Mouse (Mus musculus) intestine, embryonic 16.5 days (tissue): Measurements from ENCODE around the gene Pga5. TPM values are rescaled to one million over a fixed set of nuclear protein-coding genes. Genes with fewer than 3 reads are reported as not detected.
A peak's percentile ranks its signal among the peaks of the same experiment; 100 is the strongest.

Experiments
- ATAC-seq: fragments of 200-750 bp; cut with Nextera tagmentation; 2 replicates; pipeline ENCODE4 v1.8.0; 2017; ENCODE audit warnings: moderate TSS enrichment, moderate library complexity
- H3K27ac ChIP-seq: fragments of 300-500 bp; sonication (generic); 2 replicates; pipeline ENCODE4 v1.5.1; 2014; ENCODE audit warnings: mild to moderate bottlenecking, low read length
- H3K27me3 ChIP-seq: fragments of 300-500 bp; sonication (generic); replicated peaks from 2 replicates; pipeline ENCODE4 v1.6.1; 2014; ENCODE audit warnings: low read length, control low read depth, mixed read lengths; ENCODE audit not compliant: control insufficient read depth, insufficient read depth
- H3K36me3 ChIP-seq: fragments of 300-500 bp; sonication (generic); 2 replicates; pipeline ENCODE4 v1.6.1; 2014; ENCODE audit warnings: low read length, control low read depth; ENCODE audit not compliant: control insufficient read depth, insufficient read depth
- H3K4me1 ChIP-seq: fragments of 300-500 bp; sonication (generic); 2 replicates; pipeline ENCODE4 v1.6.1; 2014; ENCODE audit warnings: low read length, control low read depth, mixed read lengths; ENCODE audit not compliant: control insufficient read depth, insufficient read depth
- H3K4me2 ChIP-seq: fragments of 300-500 bp; sonication (generic); 2 replicates; pipeline ENCODE4 v1.6.1; 2014; ENCODE audit warnings: low read depth, low read length, control low read depth
- H3K4me3 ChIP-seq: fragments of 300-500 bp; sonication (generic); 2 replicates; pipeline ENCODE4 v1.5.1; 2014; ENCODE audit warnings: mild to moderate bottlenecking, low read length
- H3K9ac ChIP-seq: fragments of 300-500 bp; sonication (generic); 2 replicates; pipeline ENCODE4 v1.6.1; 2014; ENCODE audit warnings: low read depth, low read length
- H3K9me3 ChIP-seq: fragments of 300-500 bp; sonication (generic); 2 replicates; pipeline ENCODE4 v1.6.1; 2016; ENCODE audit warnings: low read length, control low read depth; ENCODE audit not compliant: control insufficient read depth
- WGBS: fragments of 180-500 bp; shearing (Covaris S2); extraction: QIAGEN DNeasy Blood & Tissue Kit; methylation state at CpG from one replicate; pipeline ENCODE4 v1.1.7; 2014; 5-methylcytosine and 5-hydroxymethylcytosine counted together
- polyA plus RNA-seq: library from polyadenylated mRNA; unstranded; fragments of >200 nt; fragmentation: Nextera tagmentation; extraction: Ambion mirVana; gene quantifications from 2 replicates; pipeline ENCODE4 v1.2.1, GENCODE M21; 2015

The Pga5 gene
- polyA plus RNA-seq, 1 experiment from 2014 or later: 0.78 TPM

GRCm38 (mm10) chr19:10714682-10715475, 37.0 kb upstream of the Pga5 start:
- H3K9ac ChIP-seq: no peak overlapping the region
- ATAC-seq: peak; percentile 37
- WGBS: 46% methylated on average over 4 of the region's 4 CpGs

GRCm38 (mm10) chr19:10714168-10714567, 36.3 kb upstream of the Pga5 start:
- no peak for ATAC-seq
- Histone ChIP-seq H3K27ac (no peak overlapping the region), H3K9me3 (no peaks in the 10 kb centered on the region), H3K36me3 (peaks cover 7% of the 10 kb centered on the region), H3K27me3 (no peaks in the 10 kb centered on the region), H3K4me3 (no peak overlapping the region), H3K9ac (no peak overlapping the region), H3K4me1 (peaks cover 5% of the 10 kb centered on the region), H3K4me2 (no peak overlapping the region)
- WGBS: 75% methylated on average over 6 of the region's 6 CpGs

More at GRCm38 (mm10) chr19:10714682-10715475, 37.0 kb upstream of the Pga5 start:
- Histone ChIP-seq H3K27ac (no peak overlapping the region), H3K4me1 (peaks cover 3% of the 10 kb centered on the region), H3K36me3 (peaks cover 7% of the 10 kb centered on the region), H3K27me3 (no peaks in the 10 kb centered on the region), H3K4me3 (no peak overlapping the region), H3K4me2 (no peak overlapping the region), H3K9me3 (no peaks in the 10 kb centered on the region)

- Histone ChIP-seq H3K9ac (no peak overlapping the region), H3K4me3 (no peak overlapping the region), H3K27ac (no peak overlapping the region), H3K4me1 (peaks cover 9% of the 10 kb centered on the region), H3K4me2 (no peak overlapping the region), H3K27me3 (no peaks in the 10 kb centered on the region), H3K9me3 (no peaks in the 10 kb centered on the region), H3K36me3 (peaks cover 7% of the 10 kb centered on the region)
- 90% methylated on average over 10 of the region's 10 CpGs for WGBS
- no peak for ATAC-seq
These were observed 35.7 kb upstream of the Pga5 start for GRCm38 (mm10) chr19:10713551-10713950.

GRCm38 (mm10) chr19:10712646-10713045, 34.8 kb upstream of the Pga5 start:
- Histone ChIP-seq H3K4me3 (no peak overlapping the region), H3K9ac (no peak overlapping the region), H3K27ac (no peak overlapping the region), H3K9me3 (no peaks in the 10 kb centered on the region), H3K27me3 (no peaks in the 10 kb centered on the region), H3K4me2 (no peak overlapping the region), H3K4me1 (peaks cover 9% of the 10 kb centered on the region), H3K36me3 (peaks cover 7% of the 10 kb centered on the region)
- ATAC-seq: no peak
- 96% methylated on average over 12 of the region's 12 CpGs for WGBS

- Histone ChIP-seq H3K27me3 (no peaks in the 10 kb centered on the region), H3K4me1 (peaks cover 9% of the 10 kb centered on the region), H3K36me3 (peaks cover 7% of the 10 kb centered on the region), H3K9ac (no peak overlapping the region), H3K4me3 (no peak overlapping the region), H3K9me3 (no peaks in the 10 kb centered on the region), H3K27ac (no peak overlapping the region), H3K4me2 (no peak overlapping the region)
- ATAC-seq: no peak
- 93% methylated on average over 7 of the region's 7 CpGs for WGBS
These were observed 34.3 kb upstream of the Pga5 start for GRCm38 (mm10) chr19:10712194-10712593.

- Histone ChIP-seq H3K27me3 (no peaks in the 10 kb centered on the region), H3K9me3 (no peaks in the 10 kb centered on the region), H3K36me3 (peaks cover 12% of the 10 kb centered on the region), H3K4me2 (no peak overlapping the region), H3K9ac (no peak overlapping the region), H3K4me1 (peaks cover 9% of the 10 kb centered on the region), H3K27ac (no peak overlapping the region), H3K4me3 (no peak overlapping the region)
- WGBS: 94% methylated on average over 4 of the region's 4 CpGs
- no peak for ATAC-seq
These were observed 32.9 kb upstream of the Pga5 start for GRCm38 (mm10) chr19:10710751-10711150.

GRCm38 (mm10) chr19:10710088-10710511, 32.2 kb upstream of the Pga5 start:
- Histone ChIP-seq H3K27me3 (no peaks in the 10 kb centered on the region), H3K9me3 (no peaks in the 10 kb centered on the region), H3K9ac (0 out of 2 replicates have a peak overlapping the region, but pooled peaks have one; percentile 3), H3K4me2 (no peak overlapping the region), H3K36me3 (peaks cover 12% of the 10 kb centered on the region), H3K4me1 (peaks cover 9% of the 10 kb centered on the region), H3K27ac (no peak overlapping the region; the same call in 1 of the 2 replicates), H3K4me3 (no peak overlapping the region)
- WGBS: 69% methylated on average over 9 of the region's 9 CpGs
- ATAC-seq: peak; percentile 37

GRCm38 (mm10) chr19:10709360-10710087, 31.7 kb upstream of the Pga5 start:
- 25% methylated on average over 8 of the region's 8 CpGs for WGBS
- H3K9ac ChIP-seq: peak overlapping the region; percentile 36; the same call in 1 of the 2 replicates
- peak; percentile 86 for ATAC-seq
- H3K4me2 ChIP-seq: no peak overlapping the region
- H3K4me3 ChIP-seq: no peak overlapping the region
- no peaks in the 10 kb centered on the region for H3K27me3 ChIP-seq
- H3K27ac ChIP-seq: no peak overlapping the region; the same call in 1 of the 2 replicates
- peaks cover 9% of the 10 kb centered on the region for H3K4me1 ChIP-seq
- H3K9me3 ChIP-seq: no peaks in the 10 kb centered on the region
- H3K36me3 ChIP-seq: peaks cover 12% of the 10 kb centered on the region

- ATAC-seq: no peak
- Histone ChIP-seq H3K9me3 (no peaks in the 10 kb centered on the region), H3K36me3 (peaks cover 12% of the 10 kb centered on the region), H3K4me1 (peaks cover 9% of the 10 kb centered on the region), H3K4me3 (no peak overlapping the region), H3K4me2 (no peak overlapping the region), H3K9ac (peak overlapping the region; percentile 36; the same call in 1 of the 2 replicates), H3K27me3 (no peaks in the 10 kb centered on the region), H3K27ac (no peak overlapping the region)
- WGBS: 70% methylated on average over 6 of the region's 6 CpGs
These were observed 31.0 kb upstream of the Pga5 start for GRCm38 (mm10) chr19:10708900-10709299.
